Mouse (Mus musculus): ENCODE data around the gene Gm9833. TPM values are rescaled to one million over a fixed set of nuclear protein-coding genes. Genes with fewer than 3 reads are reported as not detected.

Gene Gm9833
- polyA plus RNA-seq, 1 experiment from 2014 or later: 4.4 TPM

DNA sequence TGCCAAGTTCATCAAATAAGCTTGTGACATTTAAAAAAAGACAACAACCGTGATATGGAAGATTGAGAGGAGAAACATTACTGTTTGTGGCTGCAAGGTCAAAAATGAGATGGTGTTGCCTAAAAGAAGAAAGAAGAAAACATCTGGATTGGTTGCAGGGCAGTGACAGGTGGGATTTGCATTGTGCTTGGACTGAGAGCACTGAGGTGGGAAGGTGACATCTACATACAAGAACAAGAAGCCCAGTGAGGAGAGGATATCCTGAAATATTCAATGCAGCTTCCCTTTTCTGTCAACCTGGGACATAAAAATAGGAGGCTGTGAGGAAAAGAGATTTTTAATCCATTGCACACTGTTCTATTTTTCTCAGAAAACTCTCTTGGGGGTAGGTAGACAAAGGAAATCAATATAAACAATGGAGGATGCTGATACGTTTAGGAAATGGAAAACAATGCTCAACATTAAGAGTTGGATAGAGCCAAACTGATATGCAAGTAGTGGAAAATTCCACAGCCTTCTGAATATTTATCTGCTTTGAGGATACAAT, 7.2 kb downstream of the Gm9833 start:
- WGBS: 72% methylated on average over 2 of the region's 2 CpGs
- no peak for DNase-seq

DNA sequence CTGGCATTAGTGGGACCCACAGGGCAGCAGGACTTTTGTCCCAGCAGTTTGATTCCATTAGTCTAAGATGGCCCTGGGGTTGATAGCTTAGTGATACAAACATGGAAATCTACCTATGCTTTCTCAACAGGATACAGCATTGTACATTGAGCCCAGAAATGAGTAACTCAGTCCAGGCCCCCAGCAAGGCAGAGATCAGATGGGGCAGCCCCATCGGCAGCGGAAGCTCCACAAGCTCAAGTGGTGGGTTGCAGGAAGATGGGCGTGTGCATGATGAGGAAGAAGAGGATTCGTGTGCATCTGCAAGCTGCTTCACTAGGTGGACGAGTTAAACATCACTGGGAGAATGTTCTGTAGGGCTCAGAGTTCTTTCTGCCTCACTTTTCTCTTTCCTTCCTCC, 11.8 kb downstream of the Gm9833 start:
- Histone ChIP-seq H3K4me3 (ENCODE audit: low read depth, low read length) (no peak overlapping the region), H3K27ac (ENCODE audit: low read depth) (no peak overlapping the region), H3K4me2 (no peak overlapping the region), H3K36me3 (ENCODE audit: insufficient read depth) (no peaks in the 10 kb centered on the region), H3K4me1 (ENCODE audit: insufficient read depth) (no peaks in the 10 kb centered on the region), H3K9ac (no peak overlapping the region), H3K9me3 (ENCODE audit: low read depth, low read length) (no peaks in the 10 kb centered on the region), H3K27me3 (ENCODE audit: insufficient read depth, low read length) (no peaks in the 10 kb centered on the region)
- no peak for TF ChIP-seq CTCF (IDR thresholded peaks at IDR 0.05; ENCODE audit: low read depth)
- WGBS: 79% methylated on average over 5 of the region's 5 CpGs
- ATAC-seq (ENCODE audit: insufficient read depth) (no peak), DNase-seq (no peak)

More for the DNA sequence above, 7.2 kb downstream of the Gm9833 start:
- Histone ChIP-seq H3K4me3 (ENCODE audit: low read depth, low read length) (no peak overlapping the region), H3K9me3 (ENCODE audit: low read depth, low read length) (no peaks in the 10 kb centered on the region), H3K4me2 (no peak overlapping the region), H3K27me3 (ENCODE audit: insufficient read depth, low read length) (no peaks in the 10 kb centered on the region), H3K9ac (no peak overlapping the region), H3K36me3 (ENCODE audit: insufficient read depth) (no peaks in the 10 kb centered on the region), H3K27ac (ENCODE audit: low read depth) (no peak overlapping the region), H3K4me1 (ENCODE audit: insufficient read depth) (no peaks in the 10 kb centered on the region)
- TF ChIP-seq CTCF (IDR thresholded peaks at IDR 0.05; ENCODE audit: low read depth): no peak
- ATAC-seq (ENCODE audit: insufficient read depth): no peak

DNA sequence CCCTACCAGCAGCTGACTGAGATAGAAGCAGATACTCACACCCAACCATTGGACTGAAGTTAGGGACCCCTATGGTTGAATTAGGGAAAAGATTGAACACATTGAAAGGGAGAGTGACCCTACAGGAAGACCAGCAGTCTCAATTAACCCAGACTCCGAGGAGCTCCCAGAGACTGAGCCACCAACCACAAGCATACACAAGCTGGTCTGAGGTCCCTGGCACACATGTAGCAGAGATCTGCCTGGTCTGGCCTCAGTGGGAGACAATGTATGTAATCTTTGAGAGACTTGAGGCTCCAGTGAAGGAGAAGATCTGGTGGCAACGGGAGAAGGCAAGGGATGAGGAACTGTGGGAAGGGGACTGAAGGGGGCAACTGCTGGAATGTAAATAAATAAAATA, 23.7 kb downstream of the Gm9833 start:
- Histone ChIP-seq H3K4me1 (ENCODE audit: insufficient read depth) (no peaks in the 10 kb centered on the region), H3K4me3 (ENCODE audit: low read depth, low read length) (no peak overlapping the region), H3K27ac (ENCODE audit: low read depth) (no peak overlapping the region), H3K9ac (no peak overlapping the region), H3K9me3 (ENCODE audit: low read depth, low read length) (no peaks in the 10 kb centered on the region), H3K4me2 (no peak overlapping the region), H3K27me3 (ENCODE audit: insufficient read depth, low read length) (no peaks in the 10 kb centered on the region), H3K36me3 (ENCODE audit: insufficient read depth) (no peaks in the 10 kb centered on the region)
- TF ChIP-seq CTCF (IDR thresholded peaks at IDR 0.05; ENCODE audit: low read depth): no peak
- no peak for ATAC-seq (ENCODE audit: insufficient read depth)
- 66% methylated on average over 2 of the region's 2 CpGs for WGBS
- no peak for DNase-seq

DNA sequence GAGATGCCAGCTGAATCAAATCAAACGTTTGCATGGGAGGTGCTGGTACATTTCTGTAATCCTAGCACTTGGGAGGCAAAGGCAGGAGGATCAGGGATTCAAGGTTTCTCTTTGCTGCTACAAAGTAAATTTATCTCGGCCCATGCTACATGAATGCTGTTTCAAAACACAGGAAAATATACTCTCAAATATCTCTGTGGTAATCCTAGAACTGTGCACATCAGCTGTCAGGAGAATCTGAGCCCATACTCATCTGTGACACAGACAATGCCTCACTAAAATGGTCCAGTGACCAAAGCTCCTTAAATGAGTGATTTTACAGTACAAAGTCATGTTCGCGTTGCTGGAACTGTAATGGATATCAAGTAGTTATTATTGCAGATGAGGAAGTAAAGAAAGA, 24.3 kb downstream of the Gm9833 start:
- no peaks in the 10 kb centered on the region for H3K27me3 ChIP-seq (ENCODE audit: insufficient read depth, low read length)
- no peak overlapping the region for H3K27ac ChIP-seq (ENCODE audit: low read depth)
- ATAC-seq (ENCODE audit: insufficient read depth): no peak
- no peaks in the 10 kb centered on the region for H3K4me1 ChIP-seq (ENCODE audit: insufficient read depth)
- H3K9ac ChIP-seq: no peak overlapping the region
- no peak overlapping the region for H3K4me3 ChIP-seq (ENCODE audit: low read depth, low read length)
- WGBS: 71% methylated on average over 4 of the region's 4 CpGs
- H3K9me3 ChIP-seq (ENCODE audit: low read depth, low read length): no peaks in the 10 kb centered on the region
- H3K4me2 ChIP-seq: no peak overlapping the region
- no peak for TF ChIP-seq CTCF (IDR thresholded peaks at IDR 0.05; ENCODE audit: low read depth)
- no peak for DNase-seq
- no peaks in the 10 kb centered on the region for H3K36me3 ChIP-seq (ENCODE audit: insufficient read depth)

DNA sequence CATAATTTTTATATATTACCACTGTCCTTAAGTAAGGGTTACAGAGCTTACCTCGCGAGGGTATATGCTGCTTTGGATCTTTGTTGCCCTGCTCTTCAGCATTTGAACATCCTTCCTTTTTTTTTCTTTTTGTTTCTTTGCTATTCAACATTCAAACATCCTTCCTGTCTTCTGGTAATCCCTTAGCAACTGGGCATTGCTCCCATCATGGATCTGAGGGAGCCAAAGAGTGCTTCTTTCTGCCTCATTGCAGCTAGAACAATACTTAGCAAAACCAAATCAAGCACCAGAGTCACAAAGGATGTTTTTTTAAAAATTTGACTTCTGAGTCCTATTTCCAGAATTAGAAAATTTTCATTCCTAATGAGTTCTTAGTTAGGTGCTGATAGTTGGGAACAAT, 24.8 kb downstream of the Gm9833 start:
- no peak for DNase-seq
- no peak for ATAC-seq (ENCODE audit: insufficient read depth)
- Histone ChIP-seq H3K4me1 (ENCODE audit: insufficient read depth) (no peaks in the 10 kb centered on the region), H3K9me3 (ENCODE audit: low read depth, low read length) (no peaks in the 10 kb centered on the region), H3K4me3 (ENCODE audit: low read depth, low read length) (no peak overlapping the region), H3K36me3 (ENCODE audit: insufficient read depth) (no peaks in the 10 kb centered on the region), H3K9ac (no peak overlapping the region), H3K4me2 (no peak overlapping the region), H3K27ac (ENCODE audit: low read depth) (no peak overlapping the region), H3K27me3 (ENCODE audit: insufficient read depth, low read length) (no peaks in the 10 kb centered on the region)
- no peak for TF ChIP-seq CTCF (IDR thresholded peaks at IDR 0.05; ENCODE audit: low read depth)
- 95% methylated on average over 2 of the region's 2 CpGs for WGBS

DNA sequence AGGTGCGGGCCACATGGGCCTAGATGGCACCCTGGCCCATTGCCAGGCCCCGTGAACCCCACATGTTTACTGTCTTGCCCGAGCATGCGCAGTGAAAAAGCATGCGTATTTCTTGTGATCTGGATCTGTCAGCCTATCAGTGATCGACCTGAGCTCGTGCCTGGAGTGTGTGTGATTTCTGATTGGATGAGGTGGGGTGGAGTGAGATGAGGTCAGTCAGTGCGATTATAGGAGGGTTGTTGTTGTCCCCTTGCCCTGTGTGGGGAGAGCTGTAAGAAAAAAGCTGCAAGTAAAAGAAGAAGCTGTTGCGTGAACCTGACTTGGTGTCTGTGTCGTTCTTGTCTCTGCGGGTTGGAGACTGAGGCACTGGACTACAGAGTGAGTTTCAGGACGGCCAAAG, 28.6 kb downstream of the Gm9833 start:
- TF ChIP-seq CTCF (IDR thresholded peaks at IDR 0.05; ENCODE audit: low read depth): no peak
- 88% methylated on average over 12 of the region's 12 CpGs for WGBS
- no peak for ATAC-seq (ENCODE audit: insufficient read depth)
- no peaks in the 10 kb centered on the region for H3K27me3 ChIP-seq (ENCODE audit: insufficient read depth, low read length)
- no peak overlapping the region for H3K4me3 ChIP-seq (ENCODE audit: low read depth, low read length)
- no peak for DNase-seq
- H3K36me3 ChIP-seq (ENCODE audit: insufficient read depth): no peaks in the 10 kb centered on the region
- no peaks in the 10 kb centered on the region for H3K4me1 ChIP-seq (ENCODE audit: insufficient read depth)
- H3K9me3 ChIP-seq (ENCODE audit: low read depth, low read length): no peaks in the 10 kb centered on the region
- H3K27ac ChIP-seq (ENCODE audit: low read depth): no peak overlapping the region
- no peak overlapping the region for H3K4me2 ChIP-seq
- H3K9ac ChIP-seq: no peak overlapping the region

DNA sequence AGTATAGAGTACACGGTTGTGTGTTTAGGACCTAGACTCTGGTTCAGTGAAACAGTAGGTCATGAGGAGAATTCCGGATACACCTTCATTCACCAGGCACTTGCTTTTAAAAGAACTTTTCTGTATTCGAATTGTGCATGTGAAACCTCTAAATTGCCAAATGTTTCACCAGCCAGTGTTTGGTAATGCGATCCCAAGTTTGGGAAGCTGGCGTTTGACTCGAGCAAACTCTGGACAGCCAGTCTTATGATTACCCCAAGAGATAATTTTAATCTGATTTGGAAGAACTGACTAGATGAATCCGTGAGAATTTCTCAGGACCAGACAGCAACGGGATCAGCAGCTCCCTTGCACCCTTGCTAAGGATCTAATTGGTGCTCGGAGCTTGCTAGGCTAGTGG, 33.3 kb downstream of the Gm9833 start:
- no peaks in the 10 kb centered on the region for H3K9me3 ChIP-seq (ENCODE audit: low read depth, low read length)
- H3K27ac ChIP-seq (ENCODE audit: low read depth): no peak overlapping the region
- 70% methylated on average over 9 of the region's 9 CpGs for WGBS
- H3K4me3 ChIP-seq (ENCODE audit: low read depth, low read length): no peak overlapping the region
- no peak for DNase-seq
- no peak overlapping the region for H3K9ac ChIP-seq
- no peak overlapping the region for H3K4me2 ChIP-seq
- H3K27me3 ChIP-seq (ENCODE audit: insufficient read depth, low read length): no peaks in the 10 kb centered on the region
- ATAC-seq (ENCODE audit: insufficient read depth): no peak
- no peaks in the 10 kb centered on the region for H3K36me3 ChIP-seq (ENCODE audit: insufficient read depth)
- TF ChIP-seq CTCF (IDR thresholded peaks at IDR 0.05; ENCODE audit: low read depth): no peak
- no peaks in the 10 kb centered on the region for H3K4me1 ChIP-seq (ENCODE audit: insufficient read depth)

Measured in lung, embryonic 14.5 days (tissue).